Mouse (Mus musculus) heart, embryonic 10.5 days (tissue): ENCODE results near the gene Nlrp5. TPM values are rescaled to one million over a fixed set of nuclear protein-coding genes. Genes with fewer than 3 reads are reported as not detected.
"Not testable (repeated sequence)": the region's sequence is repeated elsewhere in the genome, so short reads cannot be mapped to it uniquely, and the experiment has no call there.

Experiments
- DNase-seq: peaks from one replicate; pipeline ENCODE4 v3.0.0-alpha.2; 2017; ENCODE audit warnings: low spot score
- H3K27ac ChIP-seq: fragments of 300-500 bp; sonication (generic); 2 replicates; pipeline ENCODE4 v1.5.1; 2016; ENCODE audit warnings: mild to moderate bottlenecking
- H3K27me3 ChIP-seq: fragments of 300-500 bp; sonication (generic); 2 replicates; pipeline ENCODE4 v1.6.1; 2016; ENCODE audit warnings: mild to moderate bottlenecking; ENCODE audit not compliant: poor library complexity, insufficient read depth, severe bottlenecking
- H3K36me3 ChIP-seq: fragments of 300-500 bp; sonication (generic); 2 replicates; pipeline ENCODE4 v1.6.1; 2016; ENCODE audit warnings: mild to moderate bottlenecking, moderate library complexity
- H3K4me1 ChIP-seq: fragments of 300-500 bp; sonication (generic); 2 replicates; pipeline ENCODE4 v1.6.1; 2016; ENCODE audit warnings: mild to moderate bottlenecking
- H3K4me3 ChIP-seq: fragments of 300-500 bp; sonication (generic); 2 replicates; pipeline ENCODE4 v1.5.1; 2016; ENCODE audit warnings: mild to moderate bottlenecking, moderate library complexity
- H3K9me3 ChIP-seq: fragments of 300-500 bp; sonication (generic); 2 replicates; pipeline ENCODE4 v1.6.1; 2016; ENCODE audit warnings: mild to moderate bottlenecking, moderate library complexity
- WGBS: fragments of 180-500 bp; shearing (Covaris S2); methylation state at CpG from one replicate; pipeline ENCODE4 v1.1.7; 2016; 5-methylcytosine and 5-hydroxymethylcytosine counted together
- microRNA-seq: library from miRNA; unstranded; fragments of <30 nt; microRNA quantifications from one replicate; pipeline ENCODE4, GENCODE M21; 2017
- polyA plus RNA-seq: library from polyadenylated mRNA; unstranded; fragments of >200 nt; fragmentation: Nextera tagmentation; extraction: Ambion mirVana; gene quantifications from 2 replicates; pipeline ENCODE4 v1.2.1, GENCODE M21; 2016

Gene Nlrp5
- not detected in 2 replicates for polyA plus RNA-seq

DNA sequence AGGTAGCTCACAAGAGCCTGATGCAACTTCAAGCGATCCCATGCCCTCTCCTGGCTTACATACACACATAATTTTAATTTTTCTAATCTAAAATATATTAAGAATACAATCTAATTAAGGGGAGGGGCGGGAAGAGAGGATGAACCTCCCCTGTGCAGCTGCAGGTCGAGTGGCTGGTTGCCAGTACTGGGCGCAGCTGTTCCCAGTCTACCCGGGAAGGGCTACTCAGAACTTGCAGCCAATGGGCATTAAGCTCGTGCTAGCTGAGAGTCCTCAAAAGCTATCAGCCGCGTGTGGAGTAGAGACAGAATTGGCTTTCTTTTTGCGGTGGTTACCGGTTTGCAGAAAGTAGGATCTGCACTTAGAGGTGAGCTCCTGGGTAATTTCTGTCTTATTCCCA is at the start of gene Nlrp5:
TSS of gene Nlrp5 (plus strand) at position 301 of the 400 bp plus-strand sequence.
- DNase-seq: no peak
- Histone ChIP-seq H3K36me3 (no peaks in the 10 kb centered on the region), H3K27me3 (no peaks in the 10 kb centered on the region), H3K4me3 (no peak within 1 kb of the TSS), H3K27ac (no peak within 1 kb of the TSS), H3K4me1 (no peaks in the 10 kb centered on the region), H3K9me3 (peaks cover 14% of the 10 kb centered on the region; the same call in 1 of the 2 replicates)
- 63% methylated on average over 10 of the region's 10 CpGs for WGBS

GRCm38 (mm10) chr7:23358311-23358710 is 27.4 kb upstream of the Nlrp5 start:
- H3K9me3 ChIP-seq: peaks cover 31% of the 10 kb centered on the region
- not testable (repeated sequence) for H3K4me3 ChIP-seq, H3K27ac ChIP-seq, H3K4me1 ChIP-seq, H3K27me3 ChIP-seq, DNase-seq, H3K36me3 ChIP-seq
- 91% methylated on average over 13 of the region's 13 CpGs for WGBS

GRCm38 (mm10) chr7:23470201-23470600 is 84.5 kb downstream of the Nlrp5 start:
- H3K36me3 ChIP-seq, DNase-seq, H3K4me3 ChIP-seq, H3K27me3 ChIP-seq, H3K4me1 ChIP-seq, H3K27ac ChIP-seq: not testable (repeated sequence)
- 62% methylated on average over 3 of the region's 3 CpGs for WGBS
- peaks cover 16% of the 10 kb centered on the region for H3K9me3 ChIP-seq

- not testable (repeated sequence) for H3K4me3 ChIP-seq, DNase-seq, H3K27ac ChIP-seq, H3K4me1 ChIP-seq, H3K36me3 ChIP-seq, H3K27me3 ChIP-seq
- WGBS: 66% methylated on average over 3 of the region's 3 CpGs
- peaks cover 16% of the 10 kb centered on the region for H3K9me3 ChIP-seq
Observed at GRCm38 (mm10) chr7:23470832-23471231, 85.1 kb downstream of the Nlrp5 start.

DNA sequence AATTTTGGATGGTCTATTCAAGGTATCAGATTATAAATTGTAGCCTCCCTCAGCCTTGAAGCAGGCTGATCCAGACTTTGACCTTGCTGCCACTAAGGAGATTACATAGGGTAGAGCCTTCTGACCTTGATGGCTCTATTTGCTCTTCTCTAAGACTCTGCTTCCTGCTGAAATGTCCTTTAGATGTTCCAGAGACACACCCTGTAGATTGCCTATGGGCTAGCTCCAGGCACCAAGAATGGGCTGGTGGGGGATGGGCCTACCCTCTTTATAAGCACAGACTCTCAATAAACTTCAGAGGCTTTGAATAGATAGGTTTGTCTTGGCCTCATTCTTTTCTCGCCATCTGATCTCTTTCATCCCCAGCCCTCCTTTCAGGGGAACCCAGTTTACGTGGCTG is 87.2 kb downstream of the Nlrp5 start:
- not testable (repeated sequence) for H3K9me3 ChIP-seq, H3K4me1 ChIP-seq, DNase-seq, H3K36me3 ChIP-seq, H3K27ac ChIP-seq, H3K27me3 ChIP-seq, H3K4me3 ChIP-seq
- WGBS: 73% methylated on average over 2 of the region's 2 CpGs

Small RNA genes within 50 kb of the gene (microRNA-seq; reads per million reads assigned to microRNA genes)
- not detected for gene Gm25196

Other genes with a start within 250 kb of the Nlrp5 start
- not detected in 2 replicates for gene Gm10662, start 241.4 kb upstream of the Nlrp5 start, polyA plus RNA-seq
- not detected in 2 replicates for gene Vmn1r165, start 168.6 kb upstream of the Nlrp5 start, polyA plus RNA-seq
- gene Vmn1r166, start 134.2 kb upstream of the Nlrp5 start, polyA plus RNA-seq: not detected in 2 replicates
- gene Gm6902, start 107.0 kb upstream of the Nlrp5 start, polyA plus RNA-seq: not detected in 2 replicates
- not detected in 2 replicates for gene Nlrp4e, start 84.7 kb upstream of the Nlrp5 start, polyA plus RNA-seq
- gene Vmn1r167, start 121.3 kb downstream of the Nlrp5 start, polyA plus RNA-seq: not detected in 2 replicates
- gene Vmn1r168, start 153.8 kb downstream of the Nlrp5 start, polyA plus RNA-seq: not detected in 2 replicates
- gene Vmn1r169, start 189.6 kb downstream of the Nlrp5 start, polyA plus RNA-seq: not detected in 2 replicates
- gene Vmn1r170, start 220.3 kb downstream of the Nlrp5 start, polyA plus RNA-seq: not detected in 2 replicates
- not detected in 2 replicates for gene Vmn1r171, start 244.8 kb downstream of the Nlrp5 start, polyA plus RNA-seq